Mouse (Mus musculus): ENCODE results near the gene Kdm6b. TPM values are rescaled to one million over a fixed set of nuclear protein-coding genes. Genes with fewer than 3 reads are reported as not detected.

The Kdm6b gene
- polyA plus RNA-seq, 2 experiments = 1.4 to 2.9 TPM

DNA sequence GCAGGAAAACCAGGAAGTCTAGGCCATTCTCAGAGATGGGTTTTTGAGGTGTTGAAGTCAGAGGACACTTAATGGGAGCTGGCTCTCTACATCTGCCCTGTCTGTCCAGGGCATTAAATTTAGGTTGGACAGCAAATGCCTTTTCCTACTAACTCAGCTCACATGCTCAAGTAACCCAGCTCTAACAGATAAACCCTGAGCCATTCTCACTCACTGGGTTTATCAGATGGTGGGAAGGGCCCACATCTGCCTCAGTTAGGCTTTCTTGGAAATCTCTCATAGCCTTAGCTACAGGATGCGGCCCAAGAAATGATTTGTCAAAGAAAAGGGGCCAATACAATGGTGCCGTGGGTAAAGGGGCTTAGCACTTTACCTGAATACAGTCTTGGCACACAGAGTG lies 12.8 kb upstream of the Kdm6b start:
- H3K9ac ChIP-seq (replicated peaks) = no peak overlapping the region; the same call in 1 of the 2 replicates
- peaks cover 15% of the 10 kb centered on the region for H3K27me3 ChIP-seq (ENCODE audit: control insufficient read depth, insufficient read depth, low read length)
- DNase-seq (ENCODE audit: low read depth in 3 of 3, low spot score in 3 of 3) (no peak), ATAC-seq (ENCODE audit: insufficient read depth) (no peak)
- no peak overlapping the region for H3K4me2 ChIP-seq (ENCODE audit: low read depth)
- H3K4me1 ChIP-seq (replicated peaks; ENCODE audit: control insufficient read depth in 2 of 2, insufficient read depth in 2 of 2, low read length in 1 of 2) = peaks cover 7 to 18% of the 10 kb centered on the region in 2 experiments
- TF ChIP-seq EP300 (IDR thresholded peaks at IDR 0.05; ENCODE audit: low read depth) (no peak), CTCF (IDR thresholded peaks at IDR 0.05; ENCODE audit: low read depth) (no peak)
- H3K36me3 ChIP-seq (replicated peaks; ENCODE audit: control insufficient read depth, insufficient read depth, low read depth) = no peaks in the 10 kb centered on the region
- 12% methylated on average over 2 of the region's 2 CpGs for WGBS (ENCODE audit: insufficient replicate concordance)
- H3K4me3 ChIP-seq (ENCODE audit: insufficient read depth in 1 of 2, low read depth in 2 of 2, low read length in 2 of 2) = no peak overlapping the region
- no peak overlapping the region for H3K27ac ChIP-seq
- no peaks in the 10 kb centered on the region for H3K9me3 ChIP-seq (ENCODE audit: control insufficient read depth, low read length)

- TF ChIP-seq CTCF (IDR thresholded peaks at IDR 0.05; ENCODE audit: low read depth) = no peak
- TF ChIP-seq EP300 (IDR thresholded peaks at IDR 0.05; ENCODE audit: low read depth) = no peak
- no peaks in the 10 kb centered on the region for H3K36me3 ChIP-seq (replicated peaks; ENCODE audit: control insufficient read depth, insufficient read depth, low read depth)
- no peak overlapping the region for H3K4me3 ChIP-seq (ENCODE audit: insufficient read depth in 1 of 2, low read depth in 2 of 2, low read length in 2 of 2)
- peaks cover 20 to 37% of the 10 kb centered on the region in 2 experiments for H3K4me1 ChIP-seq (replicated peaks; ENCODE audit: control insufficient read depth in 2 of 2, insufficient read depth in 2 of 2, low read length in 1 of 2)
- no peak overlapping the region for H3K9ac ChIP-seq (replicated peaks)
- ATAC-seq (ENCODE audit: insufficient read depth) = no peak
- no peak overlapping the region for H3K27ac ChIP-seq
- WGBS (ENCODE audit: insufficient replicate concordance) = 27% methylated on average over 6 of the region's 6 CpGs
- H3K9me3 ChIP-seq (ENCODE audit: control insufficient read depth, low read length) = no peaks in the 10 kb centered on the region
- no peak overlapping the region for H3K4me2 ChIP-seq (ENCODE audit: low read depth)
- H3K27me3 ChIP-seq (ENCODE audit: control insufficient read depth, insufficient read depth, low read length) = peaks cover 21% of the 10 kb centered on the region
- DNase-seq (ENCODE audit: low read depth in 3 of 3, low spot score in 3 of 3) = no peak
These were observed 10.4 kb upstream of the Kdm6b start for GRCm38 (mm10) chr11:69423885-69424284.

GRCm38 (mm10) chr11:69422842-69423241 lies 9.4 kb upstream of the Kdm6b start:
- Histone ChIP-seq H3K4me3 (ENCODE audit: insufficient read depth in 1 of 2, low read depth in 2 of 2, low read length in 2 of 2) (no peak overlapping the region), H3K4me2 (ENCODE audit: low read depth) (no peak overlapping the region), H3K9ac (replicated peaks) (no peak overlapping the region), H3K9me3 (ENCODE audit: control insufficient read depth, low read length) (no peaks in the 10 kb centered on the region), H3K27me3 (ENCODE audit: control insufficient read depth, insufficient read depth, low read length) (peaks cover 28% of the 10 kb centered on the region), H3K36me3 (replicated peaks; ENCODE audit: control insufficient read depth, insufficient read depth, low read depth) (no peaks in the 10 kb centered on the region), H3K27ac (no peak overlapping the region), H3K4me1 (replicated peaks; ENCODE audit: control insufficient read depth in 2 of 2, insufficient read depth in 2 of 2, low read length in 1 of 2) (peaks cover 28 to 44% of the 10 kb centered on the region in 2 experiments)
- DNase-seq (ENCODE audit: low read depth in 3 of 3, low spot score in 3 of 3) (no peak), ATAC-seq (ENCODE audit: insufficient read depth) (no peak)
- 77% methylated on average over 10 of the region's 10 CpGs for WGBS (ENCODE audit: insufficient replicate concordance)
- TF ChIP-seq EP300 (IDR thresholded peaks at IDR 0.05; ENCODE audit: low read depth) = no peak

GRCm38 (mm10) chr11:69421131-69421977 lies 7.9 kb upstream of the Kdm6b start:
- 24% methylated on average over 25 of the region's 25 CpGs for WGBS (ENCODE audit: insufficient replicate concordance)
- Histone ChIP-seq H3K4me1 (replicated peaks; ENCODE audit: control insufficient read depth in 2 of 2, insufficient read depth in 2 of 2, low read length in 1 of 2) (peaks cover 25 to 49% of the 10 kb centered on the region in 2 experiments), H3K9me3 (ENCODE audit: control insufficient read depth, low read length) (no peaks in the 10 kb centered on the region), H3K4me2 (ENCODE audit: low read depth) (peak overlapping the region; percentile 80; the same call in 1 of the 2 replicates), H3K27ac (no peak overlapping the region), H3K36me3 (replicated peaks; ENCODE audit: control insufficient read depth, insufficient read depth, low read depth) (no peaks in the 10 kb centered on the region), H3K27me3 (ENCODE audit: control insufficient read depth, insufficient read depth, low read length) (peaks cover 39% of the 10 kb centered on the region), H3K9ac (replicated peaks) (no peak overlapping the region), H3K4me3 (ENCODE audit: insufficient read depth in 1 of 2, low read depth in 2 of 2, low read length in 2 of 2) (no peak overlapping the region)
- ATAC-seq (ENCODE audit: insufficient read depth) (no peak), DNase-seq (ENCODE audit: low read depth in 3 of 3, low spot score in 3 of 3) (no peak)
- TF ChIP-seq EP300 (IDR thresholded peaks at IDR 0.05; ENCODE audit: low read depth) (no peak), CTCF (IDR thresholded peaks at IDR 0.05; ENCODE audit: low read depth) (no peak)

- TF ChIP-seq EP300 (IDR thresholded peaks at IDR 0.05; ENCODE audit: low read depth) = no peak
- TF ChIP-seq CTCF (IDR thresholded peaks at IDR 0.05; ENCODE audit: low read depth) = no peak
- H3K4me3 ChIP-seq (ENCODE audit: insufficient read depth in 1 of 2, low read depth in 2 of 2, low read length in 2 of 2) = peak overlapping the region; percentile 28 to 49; a peak in 3 of 4 replicates
- H3K9me3 ChIP-seq (ENCODE audit: control insufficient read depth, low read length) = no peaks in the 10 kb centered on the region
- ATAC-seq (ENCODE audit: insufficient read depth) = no peak
- WGBS (ENCODE audit: insufficient replicate concordance) = 14% methylated on average over 10 of the region's 10 CpGs
- peaks cover 39% of the 10 kb centered on the region for H3K27me3 ChIP-seq (ENCODE audit: control insufficient read depth, insufficient read depth, low read length)
- DNase-seq (ENCODE audit: low read depth in 3 of 3, low spot score in 3 of 3) = no peak
- H3K36me3 ChIP-seq (replicated peaks; ENCODE audit: control insufficient read depth, insufficient read depth, low read depth) = no peaks in the 10 kb centered on the region
- H3K27ac ChIP-seq = no peak overlapping the region
- H3K9ac ChIP-seq (replicated peaks) = no peak overlapping the region
- H3K4me1 ChIP-seq (replicated peaks; ENCODE audit: control insufficient read depth in 2 of 2, insufficient read depth in 2 of 2, low read length in 1 of 2) = peaks cover 21 to 45% of the 10 kb centered on the region in 2 experiments
- H3K4me2 ChIP-seq (ENCODE audit: low read depth) = peak overlapping the region; percentile 80
These were observed 7.1 kb upstream of the Kdm6b start for GRCm38 (mm10) chr11:69420554-69421000.
